Mouse (Mus musculus): Measurements from ENCODE around the gene Serpinb2.
A peak's percentile ranks its signal among the peaks of the same experiment; 100 is the strongest.

Serpinb2 gene

GRCm38 (mm10) chr1:107581220-107581619 lies 70.0 kb downstream of the Serpinb2 start:
- no peak for DNase-seq (ENCODE audit: low spot score in 2 of 2)

GRCm38 (mm10) chr1:107582900-107583299 lies 71.7 kb downstream of the Serpinb2 start:
- no peak for DNase-seq (ENCODE audit: low spot score in 2 of 2)

- peak; percentile 18 to 41 for DNase-seq (ENCODE audit: low spot score in 2 of 2)
Measured at GRCm38 (mm10) chr1:107583958-107584376, 72.7 kb downstream of the Serpinb2 start.

- no peak for DNase-seq (ENCODE audit: low spot score in 2 of 2)
Measured at GRCm38 (mm10) chr1:107584932-107585331, 73.7 kb downstream of the Serpinb2 start.

Data from heart, adult 9 months (tissue).